Mouse (Mus musculus) right cerebral cortex, postnatal 25 days (tissue): ENCODE data around the gene Jarid2.

Experiments used
- DNase-seq: peaks from one replicate; pipeline ENCODE4 v3.0.0; 2022

The Jarid2 gene

DNA sequence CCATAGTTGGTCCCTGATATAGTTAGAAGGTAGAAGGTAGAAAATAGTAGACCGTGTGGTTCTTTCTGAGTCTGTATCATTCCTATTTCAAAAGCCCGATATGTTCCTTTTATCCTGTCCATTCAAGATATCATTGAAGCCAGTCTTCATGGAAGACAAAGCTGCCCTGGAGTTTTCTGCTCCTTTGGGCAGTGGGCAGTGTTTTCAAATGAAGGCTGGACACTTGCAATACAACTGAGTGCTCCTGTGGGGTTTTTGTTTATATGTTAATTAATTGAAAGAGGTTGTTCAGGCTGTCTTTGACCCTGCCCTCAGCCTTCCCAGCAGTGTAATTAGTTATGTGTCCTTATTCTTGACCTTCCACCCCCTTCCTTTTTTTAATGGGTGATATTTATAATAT is 122.2 kb downstream of the Jarid2 start:
- DNase-seq = no peak

DNA sequence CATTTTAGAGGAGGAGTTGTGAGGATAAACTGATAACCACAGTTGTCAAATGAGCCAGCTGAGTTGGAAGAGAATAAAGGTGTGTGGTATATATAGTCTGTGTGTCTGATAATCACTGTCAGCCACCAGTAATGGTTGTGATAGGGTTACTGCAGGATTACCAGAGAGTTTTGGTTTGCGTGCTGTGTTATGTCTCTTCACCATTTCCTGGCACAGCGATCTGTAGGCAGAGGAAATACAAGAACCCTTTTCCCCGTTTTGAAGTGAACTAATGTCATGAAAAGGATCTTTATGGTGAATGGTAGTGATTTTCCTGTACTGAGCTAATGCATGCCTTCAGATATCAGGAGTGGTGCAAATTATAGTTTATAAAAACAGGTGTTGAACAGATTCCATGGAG is 122.8 kb downstream of the Jarid2 start:
- DNase-seq = no peak

DNA sequence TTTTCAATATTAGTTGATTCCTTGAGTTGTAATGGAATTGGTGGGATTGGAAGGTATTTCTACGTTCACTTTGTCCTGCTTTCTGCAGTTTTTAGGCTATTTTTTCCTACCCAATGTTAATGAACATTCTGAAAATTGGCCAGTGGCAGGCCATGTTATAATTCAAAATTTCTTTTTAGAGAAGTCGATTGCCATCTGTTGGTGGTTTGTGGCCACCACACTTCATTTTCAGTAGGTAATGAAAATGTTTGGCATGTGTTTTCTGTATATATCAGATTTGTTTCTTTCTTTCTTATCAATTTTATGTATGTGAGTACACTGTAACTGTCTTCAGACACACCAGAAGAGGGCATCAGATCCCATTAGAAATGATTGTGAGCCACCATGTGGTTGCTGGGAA is 136.3 kb downstream of the Jarid2 start:
- no peak for DNase-seq

DNA sequence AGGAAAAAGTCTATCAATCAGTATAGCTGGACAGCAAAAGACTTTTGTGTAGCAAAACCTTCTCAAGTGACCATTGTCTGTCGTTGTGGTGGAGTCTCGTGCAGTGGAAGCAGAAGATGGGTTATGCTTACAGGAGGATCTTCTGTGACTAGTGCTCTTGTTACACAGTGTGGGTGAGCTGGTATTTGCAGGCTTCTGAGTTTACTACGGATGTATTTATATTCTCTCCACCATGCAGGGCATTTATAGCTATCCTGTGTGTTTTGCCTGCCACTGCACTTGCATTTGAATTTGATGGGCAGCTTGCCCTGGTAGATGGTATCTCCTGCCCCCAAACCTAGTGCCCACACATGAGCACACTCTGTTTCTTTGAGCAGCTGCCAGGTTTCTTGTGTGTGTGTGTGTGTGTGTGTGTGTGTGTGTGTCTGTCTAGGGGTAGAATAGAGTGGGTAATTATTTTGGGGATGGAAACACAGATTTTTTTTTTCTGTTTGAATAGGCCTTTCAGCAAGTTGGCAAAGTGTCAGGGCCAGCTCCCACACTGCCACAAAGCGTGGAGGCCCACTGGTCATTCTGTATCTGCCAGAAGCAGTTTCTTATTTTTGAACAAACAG is 138.9 kb downstream of the Jarid2 start:
- DNase-seq = peak; percentile 23

DNA sequence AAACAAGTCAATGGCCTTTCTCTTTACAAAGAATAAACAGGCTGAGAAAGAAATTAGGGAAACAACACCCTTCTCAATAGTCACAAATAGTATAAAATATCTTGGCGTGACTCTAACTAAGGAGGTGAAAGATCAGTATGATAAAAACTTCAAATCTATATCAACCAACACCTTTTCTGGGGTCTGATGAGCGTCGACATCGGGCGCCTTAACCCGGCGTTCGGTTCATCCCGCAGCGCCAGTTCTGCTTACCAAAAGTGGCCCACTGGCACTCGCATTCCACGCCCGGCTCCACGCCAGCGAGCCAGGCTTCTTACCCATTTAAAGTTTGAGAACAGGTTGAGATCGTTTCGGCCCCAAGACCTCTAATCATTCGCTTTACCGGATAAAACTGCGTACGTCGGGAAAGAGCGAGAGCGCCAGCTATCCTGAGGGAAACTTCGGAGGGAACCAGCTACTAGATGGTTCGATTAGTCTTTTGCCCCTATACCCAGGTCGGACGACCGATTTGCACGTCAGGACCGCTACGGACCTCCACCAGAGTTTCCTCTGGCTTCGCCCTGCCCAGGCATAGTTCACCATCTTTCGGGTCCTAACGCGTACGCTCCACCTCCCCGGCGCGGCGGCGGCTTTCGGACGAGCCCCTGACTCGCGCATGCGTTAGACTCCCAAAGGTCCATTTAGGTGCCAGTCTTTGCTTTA is 140.3 kb downstream of the Jarid2 start:
- peak; percentile 100 for DNase-seq

DNA sequence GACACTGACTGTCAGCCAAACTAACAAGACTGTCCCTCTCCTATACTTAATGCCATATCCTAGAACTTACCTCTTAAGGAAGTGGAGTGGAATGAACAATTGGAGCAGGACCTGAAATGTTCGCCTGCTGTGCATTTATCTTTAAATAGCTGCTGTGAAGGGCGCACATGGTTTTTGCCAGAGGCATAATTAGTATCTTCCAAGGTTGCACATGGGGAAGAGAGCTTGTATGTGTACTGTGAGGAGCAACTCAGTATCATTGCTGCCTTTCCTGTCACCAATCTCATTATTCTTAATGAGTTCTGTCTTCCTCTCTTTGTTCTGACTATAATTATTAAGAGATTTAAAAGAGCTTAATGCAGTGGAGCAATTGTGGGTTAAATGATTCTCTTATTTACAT is 147.5 kb downstream of the Jarid2 start:
- no peak for DNase-seq

DNA sequence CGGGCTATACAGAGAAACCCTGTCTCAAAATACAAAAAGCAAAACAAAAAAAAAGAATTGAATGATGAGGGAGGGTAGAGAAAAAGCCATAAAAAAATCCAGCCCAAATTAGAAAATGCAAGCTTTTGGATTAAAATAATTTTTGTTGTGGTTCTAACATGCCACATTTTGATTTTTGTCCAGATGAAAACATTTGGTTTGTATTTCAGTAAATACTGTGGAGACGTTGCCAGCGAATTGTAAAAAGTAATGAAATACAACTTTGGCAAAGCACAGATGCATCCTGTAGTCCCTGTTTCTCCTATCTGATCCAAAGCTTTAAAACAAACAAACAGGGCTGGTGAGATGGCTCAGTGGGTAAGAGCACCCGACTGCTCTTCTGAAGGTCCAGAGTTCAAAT is 151.7 kb downstream of the Jarid2 start:
- no peak for DNase-seq

DNA sequence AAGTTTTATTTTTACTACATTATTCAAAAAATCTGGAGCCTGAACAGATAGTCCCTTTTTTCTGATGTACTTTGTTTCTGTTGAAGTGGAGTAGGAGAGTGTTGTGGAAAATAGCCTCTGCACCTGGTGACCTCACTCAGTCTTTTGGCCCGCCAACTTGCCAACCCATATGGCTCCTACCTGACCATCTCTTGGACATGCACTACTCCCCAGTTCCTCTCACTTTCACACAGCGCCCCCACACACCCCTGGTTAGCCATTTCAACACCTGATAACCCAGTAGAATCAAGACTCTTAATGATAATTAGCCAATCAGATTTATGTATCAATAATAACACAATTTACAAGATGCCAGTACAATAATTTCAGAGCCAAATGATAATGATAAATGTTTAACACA is 156.9 kb downstream of the Jarid2 start:
- no peak for DNase-seq

DNA sequence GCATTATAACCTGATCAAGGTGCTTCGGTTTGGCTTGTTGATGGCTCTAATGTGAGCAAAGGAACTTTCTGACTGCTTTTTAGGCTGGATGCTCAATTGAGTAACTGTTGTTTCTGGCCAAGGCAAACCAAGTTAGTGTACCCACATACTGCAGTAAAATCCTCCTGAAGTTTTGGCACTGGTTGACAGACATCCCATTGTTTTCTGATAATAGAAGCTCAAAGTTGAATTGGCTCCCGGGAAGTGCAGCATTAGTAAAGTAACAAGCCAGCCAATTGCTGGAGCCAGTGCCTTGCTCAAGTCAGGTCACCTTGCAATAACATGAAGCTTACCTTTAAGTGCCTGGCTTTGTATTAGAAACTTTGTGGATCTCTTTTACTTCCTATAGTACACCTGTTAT is 161.3 kb downstream of the Jarid2 start:
- DNase-seq = no peak

DNA sequence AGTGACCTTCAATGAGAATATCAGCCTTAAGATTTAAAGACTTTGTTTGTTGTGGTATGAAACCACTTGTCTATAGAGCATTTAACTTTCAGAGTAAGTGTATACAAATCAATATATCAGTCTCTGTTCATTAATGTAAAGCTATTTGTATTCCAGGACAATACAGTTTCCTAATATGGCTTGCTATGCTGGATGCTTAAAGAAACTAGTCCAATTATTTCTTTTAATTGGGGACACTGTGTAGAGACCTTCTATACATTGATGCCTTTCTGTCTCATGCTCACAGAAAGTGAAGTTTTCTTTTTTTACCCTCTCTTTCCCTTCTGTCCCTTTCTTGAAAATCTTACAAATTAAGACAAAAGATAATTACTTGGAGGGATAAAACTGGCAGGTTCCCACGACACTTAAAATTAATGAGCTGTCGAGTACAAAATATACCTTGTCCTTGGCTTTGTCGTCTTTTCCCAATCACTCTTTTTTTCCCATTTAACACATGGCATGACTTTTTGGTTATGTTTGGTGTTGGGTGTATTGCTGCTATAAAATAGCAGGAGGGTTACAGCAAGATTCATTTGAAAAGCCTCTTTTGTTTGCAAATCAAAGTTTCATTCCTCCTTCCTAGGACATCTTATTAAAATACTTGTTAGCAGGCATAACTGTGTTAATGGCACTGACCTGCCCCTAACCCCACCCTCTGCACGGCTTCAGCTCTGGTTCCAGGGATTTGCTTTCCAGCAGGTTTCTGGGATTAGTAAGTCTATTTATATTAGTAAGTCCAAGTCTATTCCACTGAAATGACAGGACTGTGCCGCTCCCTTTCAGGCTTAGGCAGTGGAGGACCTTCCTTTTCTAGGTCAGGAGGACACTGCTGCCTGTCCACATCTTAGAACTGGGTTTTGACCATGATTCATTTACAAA is 162.8 kb downstream of the Jarid2 start:
- no peak for DNase-seq

DNA sequence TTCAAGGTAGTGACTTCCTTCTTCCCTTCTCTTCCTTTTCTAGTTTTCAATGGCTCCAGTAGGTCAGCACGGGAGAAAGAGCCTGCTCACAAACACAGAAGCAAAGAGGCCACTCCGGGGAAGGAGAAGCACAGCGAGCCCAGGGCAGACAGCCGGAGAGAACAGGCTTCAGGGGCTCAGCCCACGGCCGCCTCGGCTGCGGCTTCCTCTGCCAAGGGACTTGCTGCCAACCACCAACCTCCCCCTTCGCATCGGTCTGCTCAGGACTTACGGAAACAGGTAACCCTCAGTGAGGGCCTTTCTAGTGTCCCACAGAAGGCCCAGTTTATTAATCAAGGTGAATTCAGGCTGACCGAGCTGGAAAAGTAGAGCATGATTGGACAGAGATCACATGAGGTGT is 166.9 kb downstream of the Jarid2 start:
- no peak for DNase-seq

DNA sequence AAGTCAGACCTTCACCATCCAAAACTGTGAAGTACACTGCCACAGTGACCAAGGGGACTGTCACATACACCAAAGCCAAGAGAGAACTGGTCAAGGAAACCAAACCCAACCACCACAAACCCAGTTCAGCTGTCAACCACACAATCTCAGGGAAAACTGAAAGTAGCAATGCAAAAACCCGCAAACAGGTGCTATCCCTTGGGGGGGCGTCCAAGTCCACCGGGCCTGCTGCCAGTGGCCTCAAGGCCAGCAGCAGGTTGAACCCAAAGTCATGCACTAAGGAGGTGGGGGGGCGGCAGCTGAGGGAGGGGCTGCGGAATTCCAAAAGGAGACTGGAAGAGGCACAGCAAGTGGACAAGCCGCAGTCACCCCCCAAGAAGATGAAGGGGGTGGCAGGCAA is 173.0 kb downstream of the Jarid2 start:
- no peak for DNase-seq

DNA sequence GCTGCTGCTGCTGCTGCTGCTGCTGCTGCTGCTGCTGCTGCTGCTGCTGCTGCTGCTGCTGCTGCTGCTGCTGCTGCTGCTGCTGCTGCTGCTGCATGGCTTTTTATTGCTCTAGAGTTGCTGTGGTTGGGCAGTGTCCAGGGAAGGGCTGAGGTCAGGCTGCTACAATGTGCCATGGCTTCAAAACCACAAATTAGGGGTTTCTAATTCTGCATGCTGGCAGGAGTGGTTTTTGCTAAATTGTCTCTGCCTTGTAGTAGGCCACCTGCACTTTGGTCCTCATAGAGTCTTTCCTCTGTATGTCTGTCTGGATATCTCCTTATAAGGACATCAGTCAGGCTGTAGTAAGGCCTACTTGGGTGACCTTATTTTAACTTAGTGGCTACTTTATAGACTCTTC is 174.1 kb downstream of the Jarid2 start:
- DNase-seq = no peak

DNA sequence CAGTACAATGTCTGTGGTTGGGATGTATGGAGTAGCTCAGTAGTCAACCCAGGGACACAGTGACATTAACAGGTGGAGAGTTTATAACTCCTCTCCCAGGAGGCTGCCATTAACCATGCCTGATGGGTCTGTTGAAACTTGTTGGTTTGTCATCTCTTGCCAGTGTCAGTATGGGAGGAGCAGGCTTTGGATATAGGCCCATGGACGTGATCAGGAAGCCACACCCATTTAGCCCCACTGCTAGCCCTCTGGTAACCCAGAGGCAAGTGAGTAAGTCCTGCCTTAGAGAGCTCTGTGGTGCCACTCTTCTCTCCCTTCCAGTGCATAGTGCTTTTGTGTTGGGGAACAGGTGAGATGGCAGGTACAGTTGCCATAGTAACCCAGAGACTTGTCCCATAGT is 175.0 kb downstream of the Jarid2 start:
- DNase-seq = no peak

DNA sequence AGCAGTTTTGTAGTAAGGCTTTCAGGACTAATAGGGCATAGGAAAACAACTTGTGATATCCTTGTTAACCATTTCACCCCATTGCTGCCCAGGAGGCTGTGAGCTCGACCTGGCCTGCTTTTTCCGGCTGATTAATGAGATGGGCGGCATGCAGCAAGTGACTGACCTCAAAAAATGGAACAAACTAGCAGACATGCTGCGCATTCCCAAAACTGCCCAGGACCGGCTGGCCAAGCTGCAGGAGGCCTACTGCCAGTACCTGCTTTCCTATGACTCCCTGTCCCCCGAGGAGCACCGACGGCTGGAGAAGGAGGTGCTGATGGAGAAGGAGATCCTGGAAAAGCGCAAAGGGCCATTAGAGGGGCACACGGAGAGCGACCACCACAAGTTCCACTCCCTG is 176.9 kb downstream of the Jarid2 start:
- DNase-seq = no peak

DNA sequence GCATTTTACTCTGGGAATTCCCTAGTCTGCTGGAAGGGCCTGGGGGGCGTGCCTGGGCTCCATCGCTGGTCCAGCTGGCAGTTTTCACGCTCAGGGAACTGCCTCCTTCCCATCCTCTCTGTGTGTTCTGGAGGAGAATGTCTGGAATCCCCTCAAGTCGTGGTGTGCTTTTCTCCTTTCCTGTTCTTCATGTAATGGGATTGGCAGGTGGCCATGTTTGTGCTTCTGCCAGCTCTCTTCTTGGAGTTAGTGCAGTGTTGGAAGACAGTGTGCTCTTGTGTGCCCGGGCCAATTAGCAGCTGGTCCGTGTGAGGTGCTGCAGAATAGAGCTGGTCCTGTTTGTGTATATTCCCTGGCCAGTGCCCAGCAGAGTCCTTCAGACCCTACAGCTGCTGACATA is 178.4 kb downstream of the Jarid2 start:
- DNase-seq = peak; percentile 87

DNA sequence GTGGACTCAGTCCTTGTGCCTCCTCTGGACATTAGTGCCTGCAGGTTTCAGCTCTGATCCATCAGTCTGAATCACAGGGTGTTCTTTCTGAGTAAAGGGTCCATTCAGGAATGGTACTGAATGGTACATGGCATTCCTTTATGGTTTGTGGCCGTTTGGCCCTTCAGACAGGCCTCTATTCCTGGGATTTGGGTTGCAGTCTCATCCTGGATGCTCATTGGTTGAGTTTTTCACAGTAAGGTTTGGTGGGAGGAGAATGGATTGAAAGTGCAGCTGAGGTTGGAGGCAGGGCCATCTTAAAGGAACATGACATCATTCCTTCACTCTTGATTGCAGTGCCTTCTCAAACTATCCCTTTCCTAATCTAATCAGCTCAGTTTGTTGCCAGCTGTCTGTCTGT is 179.5 kb downstream of the Jarid2 start:
- DNase-seq = no peak

DNA sequence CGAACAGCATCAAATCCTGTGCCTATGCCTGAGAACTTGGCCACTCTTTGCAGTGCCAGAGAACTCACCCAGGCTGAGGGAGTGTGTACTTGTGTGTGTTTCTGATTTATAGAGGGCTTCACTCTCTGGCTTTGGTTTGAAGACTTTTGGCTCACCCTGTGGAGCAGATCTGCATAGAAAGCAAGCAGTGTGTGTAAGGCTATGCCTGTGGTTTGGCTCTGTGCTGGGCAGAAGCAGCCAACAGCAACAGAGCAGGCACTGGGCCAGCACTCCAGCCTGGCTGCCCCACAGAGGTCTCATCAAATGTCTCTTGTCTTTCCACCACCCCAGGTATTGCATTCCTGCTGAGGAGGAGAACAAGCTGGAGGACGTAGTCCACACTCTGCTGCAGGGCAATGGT is 183.6 kb downstream of the Jarid2 start:
- peak; percentile 25 for DNase-seq

DNA sequence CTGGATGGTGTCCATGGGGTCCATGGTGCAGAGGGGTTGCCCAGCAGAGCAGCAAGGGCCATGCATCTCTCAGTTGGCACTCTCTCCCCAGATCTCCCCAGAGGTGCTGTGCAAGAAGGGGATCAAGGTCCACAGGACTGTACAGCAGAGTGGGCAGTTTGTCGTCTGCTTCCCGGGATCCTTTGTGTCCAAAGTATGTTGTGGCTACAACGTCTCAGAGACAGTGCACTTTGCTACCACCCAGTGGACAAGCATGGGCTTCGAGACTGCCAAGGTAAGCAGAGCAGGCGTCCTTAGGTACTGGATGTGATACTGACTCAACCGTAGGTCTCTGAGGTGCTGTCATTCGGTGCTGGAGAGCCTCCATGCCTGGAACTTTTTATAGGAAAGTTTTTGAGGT is 184.3 kb downstream of the Jarid2 start:
- DNase-seq = no peak

DNA sequence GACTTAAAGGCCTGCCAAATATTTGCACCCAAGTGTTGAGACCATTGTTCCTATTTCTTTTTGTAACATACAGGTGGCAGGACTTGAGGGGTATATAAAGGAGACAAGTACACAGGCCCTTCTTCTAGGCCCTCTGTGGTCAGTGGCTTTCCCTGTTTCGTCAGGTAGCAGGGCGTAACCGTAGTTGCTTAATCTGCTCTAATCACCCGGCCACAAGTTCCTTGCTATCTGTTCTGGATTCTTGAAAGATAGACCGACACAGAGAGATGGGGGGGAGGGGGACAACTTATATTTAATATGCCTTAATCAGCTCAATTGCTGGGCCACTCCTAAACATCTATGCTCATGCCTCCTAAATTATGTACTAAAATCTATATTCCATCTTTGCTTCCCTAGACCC is 186.1 kb downstream of the Jarid2 start:
- DNase-seq = no peak

DNA sequence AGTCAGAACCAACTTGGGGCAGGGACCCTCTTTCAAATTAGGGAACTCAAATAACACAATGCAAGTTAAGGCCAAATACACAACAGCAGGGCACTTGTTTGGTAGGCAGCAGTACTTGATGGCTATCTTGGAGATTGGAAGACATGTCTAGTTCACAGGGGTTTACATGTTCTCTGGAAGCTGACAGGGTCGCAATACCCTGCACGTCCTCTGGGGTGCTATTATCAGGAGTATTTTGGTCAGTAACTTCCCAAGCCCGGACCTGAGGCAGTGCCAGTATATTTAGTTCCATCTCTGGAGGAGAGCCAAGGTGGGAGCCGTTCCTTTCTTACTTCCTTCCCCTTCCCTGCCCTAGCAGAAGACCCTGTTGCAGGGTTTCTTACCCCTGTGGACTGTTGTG is 186.7 kb downstream of the Jarid2 start:
- no peak for DNase-seq

DNA sequence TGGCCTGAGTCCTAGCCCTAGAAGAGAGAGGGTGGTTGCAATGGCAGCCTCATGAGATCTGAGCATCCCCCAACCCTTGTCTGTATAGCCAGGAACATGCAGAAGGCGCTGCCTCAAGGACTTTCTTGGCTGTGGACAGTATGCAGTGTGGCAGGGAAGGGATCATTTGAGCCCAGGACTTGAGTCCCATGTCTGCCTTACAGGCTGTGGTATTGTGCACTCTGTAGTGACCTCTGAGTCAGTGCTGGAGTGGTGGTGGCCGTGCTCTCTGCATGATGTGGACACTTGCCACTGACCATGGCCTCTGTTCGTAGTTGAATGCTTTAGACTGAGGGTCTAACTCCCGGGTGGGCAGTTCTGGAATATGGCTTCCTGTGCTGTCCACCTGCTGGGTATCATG is 187.9 kb downstream of the Jarid2 start:
- DNase-seq = no peak

DNA sequence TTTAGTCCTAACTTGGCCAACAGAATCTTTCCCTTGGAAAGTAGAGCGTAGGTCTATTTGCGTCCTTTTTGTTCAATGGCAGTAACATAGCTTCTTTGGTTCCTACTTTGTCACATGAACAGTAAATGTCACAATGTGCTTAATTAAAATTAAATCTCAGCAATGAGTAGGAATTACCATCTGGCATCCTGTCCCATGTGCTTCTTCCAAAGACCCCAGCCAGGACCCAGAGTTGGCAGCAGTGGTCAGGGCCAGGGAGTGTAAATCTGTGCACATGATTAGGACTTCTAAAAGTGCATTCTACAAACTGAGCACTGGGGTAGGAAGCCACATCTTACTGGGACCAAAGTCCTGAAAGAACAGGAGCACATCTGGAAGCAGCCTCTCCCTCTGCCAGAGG is 189.0 kb downstream of the Jarid2 start:
- no peak for DNase-seq

DNA sequence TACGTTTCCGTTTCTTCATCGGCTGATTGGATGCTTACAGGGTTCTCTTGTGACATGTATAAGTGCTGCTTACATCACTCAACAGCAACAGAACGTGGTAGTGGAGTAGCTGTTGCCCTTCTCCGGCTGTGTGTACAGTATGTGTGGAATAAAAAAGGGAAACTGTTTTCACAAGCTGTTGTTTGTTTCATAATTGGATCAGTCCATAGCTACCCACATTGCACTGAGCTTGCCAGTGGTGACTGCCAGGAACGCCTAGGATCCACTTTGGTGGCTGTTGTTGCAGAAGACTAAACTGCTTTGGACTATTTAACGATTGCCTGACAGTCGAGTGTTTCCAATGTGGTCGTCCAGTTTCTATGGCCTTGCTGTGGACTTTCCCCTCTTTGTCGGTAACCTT is 191.8 kb downstream of the Jarid2 start:
- DNase-seq = peak; percentile 23
